Mouse (Mus musculus) embryo, embryonic 11 days (tissue): ENCODE measurements around the gene Lrrc25.
"Not testable (repeated sequence)": the region's sequence is repeated elsewhere in the genome, so short reads cannot be mapped to it uniquely, and the experiment has no call there.

ENCODE experiments used
- DNase-seq: peaks from one replicate; pipeline ENCODE4 v3.0.0-alpha.2; 2015

The Lrrc25 gene

DNA sequence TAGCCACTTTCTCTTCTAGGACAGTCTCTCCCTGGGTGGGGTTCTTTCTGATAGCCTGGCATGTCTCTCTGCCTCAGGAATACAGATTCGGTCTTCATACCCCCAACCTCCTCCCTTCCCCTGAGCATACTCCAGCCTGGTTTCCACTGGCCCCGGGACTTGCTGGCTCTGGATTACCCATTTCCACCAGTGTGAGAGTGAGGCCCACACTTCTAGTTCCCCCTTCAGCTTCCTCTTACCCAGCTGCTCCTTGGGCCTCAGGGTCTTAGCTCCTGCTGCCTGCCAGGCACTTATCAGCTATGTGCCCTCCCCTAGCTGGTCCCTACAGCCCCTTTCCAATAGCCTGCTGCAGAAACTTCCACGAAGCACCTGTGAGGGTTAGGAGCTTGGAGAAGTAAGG is at the start of gene Lrrc25:
Gene Lrrc25 (plus strand): TSS at position 262 of the 400 bp plus-strand sequence.
- DNase-seq: no peak

DNA sequence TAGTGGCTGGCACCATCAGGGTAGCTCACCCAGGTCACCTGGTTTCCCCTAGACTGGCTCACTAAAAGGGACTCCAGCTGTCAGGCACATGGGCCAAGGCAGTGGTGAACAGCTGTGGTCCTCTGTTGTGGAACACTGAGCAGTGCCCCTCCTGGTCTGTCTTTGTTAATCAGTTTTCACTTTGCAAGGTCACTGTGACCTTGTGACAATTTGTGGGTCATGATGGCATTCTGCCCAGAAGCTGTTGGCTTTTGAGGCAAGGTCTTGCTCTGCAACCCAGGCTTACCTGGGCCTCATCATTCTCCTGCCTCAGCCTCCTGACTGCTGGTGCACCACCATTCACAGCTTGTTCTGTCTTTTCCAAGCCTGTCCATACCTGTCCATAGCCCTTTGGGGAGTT is 45.6 kb upstream of the Lrrc25 start:
- DNase-seq: no peak

GRCm38 (mm10) chr8:70570990-70571389 is 45.0 kb upstream of the Lrrc25 start:
- no peak for DNase-seq

DNA sequence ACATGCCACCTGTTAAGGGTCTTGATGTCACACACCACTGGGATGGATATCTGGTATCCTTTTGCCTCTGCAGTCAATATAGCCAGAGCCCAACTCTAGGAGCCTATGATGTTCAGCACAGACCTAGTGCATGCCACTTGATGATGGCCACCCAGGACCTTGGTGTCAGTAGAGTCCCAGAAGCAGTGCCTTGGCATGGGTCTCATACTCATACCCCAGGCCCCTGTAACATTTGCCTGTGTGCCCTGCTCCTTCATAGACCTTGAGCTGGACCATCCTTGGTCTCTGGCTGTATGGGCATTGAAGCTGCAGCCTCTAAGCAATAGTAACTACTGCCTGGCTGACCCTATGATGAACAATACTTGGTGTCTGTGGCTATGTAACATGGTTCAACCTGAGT is 41.7 kb upstream of the Lrrc25 start:
- DNase-seq: no peak

DNA sequence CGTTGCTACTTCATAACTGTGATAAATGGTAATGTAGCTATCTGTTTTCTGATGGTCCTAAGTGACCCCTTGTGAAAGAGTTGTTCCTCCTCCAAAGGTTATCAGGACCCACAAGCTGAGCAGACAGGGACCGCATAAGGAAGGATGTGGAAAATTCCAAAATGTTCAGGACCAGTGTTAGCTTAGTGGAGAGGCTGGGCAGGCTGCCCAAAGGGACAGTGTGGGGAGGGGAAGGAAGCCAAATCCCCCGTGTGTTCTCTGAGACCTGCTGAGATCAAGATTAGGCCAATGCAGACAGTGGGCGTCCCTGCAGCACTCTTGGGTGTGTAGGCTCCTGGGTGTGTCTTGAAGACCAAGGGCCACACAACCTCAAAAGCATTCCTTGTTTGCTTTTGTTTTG is 41.0 kb upstream of the Lrrc25 start:
- no peak for DNase-seq

GRCm38 (mm10) chr8:70577207-70577606 is 38.7 kb upstream of the Lrrc25 start:
- DNase-seq: no peak

- no peak for DNase-seq
These were observed 32.2 kb upstream of the Lrrc25 start for GRCm38 (mm10) chr8:70583476-70584387.

DNA sequence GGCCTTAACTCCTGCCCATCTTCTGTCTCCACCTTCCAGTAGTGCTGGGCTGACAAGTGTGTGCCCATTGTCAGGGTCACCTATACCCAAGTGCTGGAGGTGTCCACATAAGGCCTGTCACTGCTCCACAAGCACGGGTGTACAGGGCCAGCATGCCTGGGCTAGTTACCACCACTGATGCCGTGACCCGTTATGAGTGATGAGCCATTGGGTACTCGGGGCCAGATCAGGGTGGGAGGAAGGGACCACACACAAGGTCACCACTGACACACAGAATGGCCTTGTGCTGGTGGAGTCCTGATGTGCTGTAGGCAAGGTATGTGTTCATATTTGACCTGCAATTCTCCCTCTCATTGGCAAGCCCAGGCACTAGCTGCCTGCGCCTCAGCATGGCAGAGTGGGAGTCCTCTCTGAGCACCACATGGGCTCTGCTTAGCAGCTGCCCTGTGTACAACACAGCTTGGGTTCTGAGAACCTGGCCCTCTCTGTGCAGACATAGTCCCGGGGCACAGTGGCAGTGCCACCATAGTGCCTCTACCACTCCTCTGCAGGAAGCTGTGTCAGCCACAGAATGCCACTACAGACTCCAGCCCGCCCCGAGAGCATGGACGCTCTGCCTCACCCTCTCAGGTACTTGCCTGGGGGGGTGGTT is 31.2 kb upstream of the Lrrc25 start:
- DNase-seq: no peak

- DNase-seq: peak; percentile 64
These were observed 30.7 kb upstream of the Lrrc25 start for GRCm38 (mm10) chr8:70585258-70585652.

DNA sequence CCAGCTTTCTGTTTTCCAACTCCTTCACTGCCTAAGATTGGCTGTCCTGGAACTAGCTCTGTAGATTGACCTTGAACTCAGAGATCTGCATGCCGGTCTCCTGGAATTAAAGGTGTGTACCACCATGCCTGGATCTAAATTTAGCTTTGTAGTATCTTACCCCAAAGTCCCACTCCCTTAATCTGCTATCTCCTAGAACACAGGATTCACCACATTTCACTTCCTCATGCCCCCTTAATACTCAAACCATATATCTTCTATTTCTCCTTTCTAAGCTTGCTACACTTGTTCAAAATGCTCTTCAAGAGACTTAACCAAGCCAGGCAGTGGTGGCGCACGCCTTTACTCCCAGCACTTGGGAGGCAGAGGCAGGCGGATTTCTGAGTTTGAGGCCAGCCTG is 28.0 kb upstream of the Lrrc25 start:
- not testable (repeated sequence) for DNase-seq

DNA sequence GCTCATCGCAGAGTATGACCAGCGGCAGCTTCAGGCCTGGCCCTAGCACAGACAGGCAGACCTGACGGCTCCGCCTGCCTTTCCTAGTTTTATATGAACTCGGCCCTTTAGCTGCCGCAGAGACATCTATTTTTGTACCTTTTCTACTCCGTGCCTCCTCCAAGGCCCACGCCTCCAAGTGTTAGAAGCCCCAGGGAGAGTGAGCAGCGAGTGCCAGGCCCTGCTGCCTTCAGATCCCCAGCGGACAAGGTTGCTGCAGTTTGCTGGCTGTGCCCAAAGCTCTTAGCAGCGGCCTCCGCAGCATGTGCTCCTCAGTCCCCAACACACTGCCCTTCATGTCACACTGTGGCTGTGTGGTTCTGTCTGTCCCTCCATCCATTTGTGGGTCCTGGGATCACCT is 24.4 kb upstream of the Lrrc25 start:
- no peak for DNase-seq

DNA sequence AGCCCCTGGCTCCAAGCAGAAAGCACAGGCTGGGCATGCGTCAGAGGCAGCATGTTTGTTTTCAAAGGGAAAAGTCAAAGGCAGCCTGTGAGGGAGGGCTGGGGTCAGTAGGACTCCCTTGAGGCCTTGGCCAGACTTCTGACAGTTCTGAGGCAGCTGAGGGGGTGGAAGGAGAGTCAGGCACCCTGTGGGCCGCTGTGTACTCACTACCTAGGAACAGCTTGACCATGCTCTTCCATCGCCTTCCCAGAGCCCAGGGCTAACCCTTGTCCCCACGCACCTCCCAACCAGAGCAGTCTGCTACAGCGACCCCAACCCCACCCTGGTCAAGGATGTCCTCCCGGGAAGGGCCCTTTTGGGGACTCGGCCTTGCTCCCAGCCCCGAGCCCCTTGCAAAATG is 22.8 kb upstream of the Lrrc25 start:
- no peak for DNase-seq

- DNase-seq: peak; percentile 98
These were observed 21.9 kb upstream of the Lrrc25 start, which contains the start of gene Isyna1 for GRCm38 (mm10) chr8:70593961-70594609. Isyna1 (plus strand) TSS chr8:70594373.

DNA sequence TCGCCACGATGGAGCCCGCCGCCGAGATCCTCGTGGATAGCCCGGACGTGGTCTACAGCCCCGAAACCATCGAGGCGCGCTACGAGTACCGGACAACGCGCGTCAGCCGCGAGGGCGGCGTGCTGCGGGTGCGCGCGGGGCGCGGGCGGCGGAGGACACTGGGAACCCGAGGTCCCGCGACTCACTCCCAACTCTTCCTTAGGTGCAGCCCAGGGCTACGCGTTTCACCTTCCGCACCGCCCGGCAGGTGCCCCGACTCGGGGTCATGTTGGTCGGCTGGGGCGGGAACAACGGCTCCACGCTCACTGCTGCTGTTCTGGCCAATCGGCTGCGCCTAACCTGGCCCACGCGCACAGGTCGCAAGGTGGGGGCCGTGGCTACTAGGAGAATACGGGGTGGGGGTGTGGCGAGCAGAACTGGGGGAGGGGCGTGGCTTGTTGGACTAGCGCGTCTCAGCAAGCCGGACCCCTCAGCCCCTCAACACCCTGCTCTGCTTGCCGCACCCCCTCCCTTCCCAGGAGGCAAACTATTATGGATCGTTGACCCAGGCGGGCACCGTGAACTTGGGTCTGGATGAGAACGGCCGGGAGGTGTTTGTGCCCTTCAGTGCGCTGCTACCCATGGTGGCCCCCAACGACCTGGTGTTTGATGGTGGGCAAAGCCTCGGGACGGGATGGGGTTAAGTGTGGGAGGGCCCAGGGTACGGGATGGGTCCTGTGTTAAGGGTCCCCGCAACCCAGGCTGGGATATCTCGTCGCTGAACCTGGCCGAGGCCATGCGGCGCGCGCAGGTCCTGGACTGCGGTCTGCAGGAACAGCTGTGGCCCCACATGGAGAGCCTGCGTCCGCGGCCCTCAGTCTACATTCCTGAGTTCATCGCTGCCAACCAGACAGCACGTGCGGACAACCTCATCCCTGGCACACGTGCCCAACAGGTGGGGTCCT is 21.1 kb upstream of the Lrrc25 start:
- DNase-seq: peak; percentile 69

GRCm38 (mm10) chr8:70595811-70596210 is 20.1 kb upstream of the Lrrc25 start:
- no peak for DNase-seq

DNA sequence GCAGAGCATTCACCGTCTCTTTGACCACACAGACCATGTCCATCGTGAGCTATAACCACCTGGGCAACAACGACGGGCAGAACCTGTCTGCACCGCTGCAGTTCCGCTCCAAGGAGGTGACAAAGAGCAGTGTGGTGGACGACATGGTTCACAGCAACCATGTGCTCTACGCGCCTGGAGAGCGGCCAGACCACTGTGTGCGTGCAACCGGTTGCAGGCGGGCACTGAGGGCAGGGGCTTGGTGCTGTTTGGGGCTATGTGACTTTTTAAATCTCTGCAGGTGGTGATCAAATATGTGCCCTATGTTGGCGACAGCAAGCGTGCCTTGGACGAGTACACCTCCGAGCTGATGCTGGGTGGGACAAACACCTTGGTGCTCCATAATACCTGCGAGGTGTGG is 19.7 kb upstream of the Lrrc25 start:
- no peak for DNase-seq

GRCm38 (mm10) chr8:70596775-70597416 is 19.1 kb upstream of the Lrrc25 start:
- DNase-seq: peak; percentile 44

- DNase-seq: peak; percentile 40
These were observed 18.3 kb upstream of the Lrrc25 start for GRCm38 (mm10) chr8:70597417-70598272.

DNA sequence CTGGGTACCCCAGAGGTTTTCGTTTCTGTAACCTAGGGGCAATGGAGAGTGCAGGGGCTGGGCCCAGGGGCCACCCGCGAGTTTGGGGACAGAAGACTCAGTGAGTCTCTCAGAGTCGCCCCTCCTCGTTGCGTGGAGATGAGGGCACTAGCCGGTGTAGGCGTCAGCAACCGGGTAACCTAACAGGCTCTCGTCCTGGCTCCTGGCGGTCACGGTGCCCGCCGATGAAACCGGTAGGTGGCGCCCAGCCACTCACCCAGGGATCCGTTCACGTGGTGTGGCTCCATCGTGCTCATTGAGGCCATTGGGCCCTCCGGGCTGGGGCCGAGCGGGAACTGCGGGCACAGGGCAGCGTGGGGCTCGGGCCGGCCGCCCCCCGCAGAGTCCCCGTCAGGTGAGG is 17.7 kb upstream of the Lrrc25 start:
- peak; percentile 91 for DNase-seq

DNA sequence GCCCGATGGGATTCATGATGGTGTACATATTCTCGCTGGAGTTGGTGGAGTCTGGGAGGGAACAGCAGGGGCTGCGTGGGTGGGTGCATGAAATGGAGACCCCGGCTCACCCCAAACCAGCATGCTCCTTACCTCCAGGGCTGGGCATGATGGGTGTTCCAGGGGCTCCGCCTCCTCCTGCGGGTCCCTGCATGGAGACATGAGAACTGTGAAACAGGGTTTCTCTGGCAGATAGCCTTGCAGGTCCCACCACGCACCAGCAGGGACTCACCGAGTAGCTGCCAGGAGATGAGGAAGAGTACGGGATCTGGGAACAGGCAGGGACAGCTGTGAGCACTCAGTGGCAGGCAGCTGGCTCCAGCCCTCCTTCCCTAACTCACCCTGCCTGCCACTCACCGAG is 17.2 kb upstream of the Lrrc25 start:
- DNase-seq: peak; percentile 59
